Mouse (Mus musculus) heart, adult 2 months (tissue): ENCODE results near the gene Vwc2l.

Experiments used
- CTCF ChIP-seq: fragments of 200-600 bp; IDR thresholded peaks from 2 replicates; pipeline ENCODE4 v1.8.1; 2022; ENCODE audit warnings: antibody characterized with exemption, mild to moderate bottlenecking, moderate library complexity
- EP300 ChIP-seq: fragments of 200-500 bp; IDR thresholded peaks from 2 replicates; pipeline ENCODE4 v1.6.1; 2011; ENCODE audit warnings: low read depth, low read length, control low read depth; ENCODE audit not compliant: insufficient read depth
- POLR2A ChIP-seq: fragments of 200-500 bp; IDR thresholded peaks from 2 replicates; pipeline ENCODE4 v1.6.1; 2011; ENCODE audit warnings: mild to moderate bottlenecking, low read depth, low read length, control low read depth; ENCODE audit not compliant: insufficient read depth

DNA sequence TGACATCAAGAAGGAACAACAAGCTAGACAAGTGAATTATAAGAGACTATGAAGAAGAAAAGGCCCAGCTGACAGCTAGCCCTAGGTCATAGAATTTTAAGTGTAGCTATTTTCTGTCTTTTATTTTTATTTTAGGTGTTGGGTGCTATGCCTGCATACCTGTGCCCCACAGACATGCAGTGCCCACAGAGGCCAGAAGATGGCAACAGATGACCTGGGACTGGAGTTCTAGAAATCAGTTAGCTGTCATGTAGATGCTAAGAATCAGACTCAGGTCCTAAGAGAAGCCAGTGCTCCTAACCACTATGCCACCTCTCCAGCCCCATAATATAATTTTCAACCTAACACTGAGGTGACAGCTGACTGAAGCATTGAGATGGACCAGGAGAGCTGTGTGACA, 61.6 kb downstream of the Vwc2l start:
- TF ChIP-seq POLR2A = no peak
- TF ChIP-seq EP300 = no peak
- TF ChIP-seq CTCF = peak; percentile 45
